Mouse (Mus musculus): ENCODE data around the gene Magi3. TPM values are rescaled to one million over a fixed set of nuclear protein-coding genes. Genes with fewer than 3 reads are reported as not detected.

Magi3 gene
- polyA plus RNA-seq, 1 experiment from 2014 or later = 51.2 TPM

DNA sequence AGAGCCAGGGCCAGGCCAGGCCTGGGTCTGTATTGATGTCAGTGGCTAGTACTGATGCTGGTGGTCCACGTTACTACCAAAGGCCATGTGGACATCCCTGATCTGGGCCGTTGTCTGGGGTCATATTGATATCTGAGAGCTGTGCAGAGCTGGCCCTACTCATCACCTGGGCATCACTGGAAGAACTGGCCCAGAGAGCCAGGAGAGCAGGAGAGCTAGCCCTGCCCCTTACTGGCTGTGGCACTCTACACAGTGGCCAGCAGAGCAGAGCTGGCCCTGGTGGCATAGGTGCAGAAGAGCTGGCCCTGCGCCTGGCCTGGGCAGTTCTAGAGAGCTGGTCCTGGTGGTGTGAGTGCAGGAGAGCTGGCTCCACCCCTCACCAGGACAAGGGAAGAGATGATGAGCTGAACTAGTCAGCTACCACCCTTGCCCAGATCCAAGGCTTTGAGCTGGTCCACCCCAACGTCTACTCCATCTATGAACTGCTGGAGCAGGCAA is 81.2 kb downstream of the Magi3 start:
- ChIA-PET CTCF (interaction anchor here (0.6 kb wide), 1 partner anchor 973 kb away, joined by 3 read pairs; no protein-coding TSS in a partner anchor), POLR2A (no interaction called here)
- no peaks in the 10 kb centered on the region for H3K27me3 ChIP-seq
- in situ Hi-C loops (cut with MboI; ENCODE audit: low pct_unique_long_range_greater_than_20kb) = no loop called here
- DNase-seq (ENCODE audit: low read depth, low spot score) (no peak), ATAC-seq (no peak)
- TF ChIP-seq CTCF (IDR thresholded peaks at IDR 0.05) = no peak

GRCm38 (mm10) chr3:104125628-104126027 is 94.5 kb downstream of the Magi3 start:
- no peaks in the 10 kb centered on the region for H3K27me3 ChIP-seq
- TF ChIP-seq CTCF (IDR thresholded peaks at IDR 0.05) = no peak
- DNase-seq (ENCODE audit: low read depth, low spot score) = no peak
- POLR2A ChIA-PET = no interaction called here
- in situ Hi-C loops (cut with MboI; ENCODE audit: low pct_unique_long_range_greater_than_20kb) = no loop called here
- ATAC-seq = no peak
- CTCF ChIA-PET = no interaction called here

DNA sequence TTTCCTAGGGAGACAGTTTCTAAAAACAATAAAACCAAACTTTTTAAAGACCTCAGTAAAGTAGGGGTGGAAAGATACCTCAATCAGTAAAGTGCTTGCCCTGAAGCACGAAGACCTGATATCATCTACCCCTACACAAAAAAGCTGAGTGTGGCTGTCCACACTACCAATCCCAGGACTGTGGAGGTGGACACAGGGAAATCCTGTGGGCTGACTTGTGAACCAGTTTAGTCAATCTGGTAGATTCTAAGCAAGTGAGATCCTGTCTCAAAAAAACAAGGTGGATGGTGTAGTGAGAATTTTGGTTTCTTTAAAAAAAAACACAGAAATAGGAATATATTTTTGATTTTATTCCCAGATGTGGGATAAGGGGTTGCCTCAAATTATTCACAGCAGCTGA is 96.3 kb downstream of the Magi3 start:
- TF ChIP-seq CTCF (IDR thresholded peaks at IDR 0.05) = no peak
- ATAC-seq (no peak), DNase-seq (ENCODE audit: low read depth, low spot score) (no peak)
- H3K27me3 ChIP-seq = no peaks in the 10 kb centered on the region
- CTCF ChIA-PET = interaction anchor here (1.0 kb wide), 1 partner anchor 14 kb away, joined by 3 read pairs; no protein-coding TSS in a partner anchor
- POLR2A ChIA-PET = no interaction called here
- in situ Hi-C loops (cut with MboI; ENCODE audit: low pct_unique_long_range_greater_than_20kb) = loop anchor here (25.0 kb wide), 1 partner anchor 563 kb away; no protein-coding TSS in a partner anchor

DNA sequence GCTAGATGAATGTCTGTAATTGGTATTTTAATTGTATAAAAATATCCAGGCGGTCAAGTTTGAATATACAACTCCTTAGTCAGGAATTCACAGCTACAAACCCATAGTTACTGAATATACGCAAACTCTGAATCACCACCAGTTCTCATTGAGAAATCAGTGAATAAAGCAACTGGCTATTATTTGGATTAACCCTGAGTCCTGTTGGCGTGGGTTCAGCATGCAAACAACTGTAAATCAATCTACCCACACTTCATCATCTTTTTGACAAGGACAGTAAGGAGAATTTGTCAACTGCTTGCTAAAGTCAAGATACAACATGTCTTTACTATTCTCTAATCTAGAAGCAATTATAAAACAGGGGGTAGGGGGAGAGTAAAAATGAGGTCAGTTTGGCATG is 110.7 kb downstream of the Magi3 start:
- in situ Hi-C loops (cut with MboI; ENCODE audit: low pct_unique_long_range_greater_than_20kb) = loop anchor here (25.0 kb wide), 1 partner anchor 578 kb away; no protein-coding TSS in a partner anchor
- CTCF ChIA-PET = interaction anchor here (1.0 kb wide), 1 partner anchor 14 kb away, joined by 3 read pairs; no protein-coding TSS in a partner anchor
- H3K27me3 ChIP-seq = no peaks in the 10 kb centered on the region
- peak; percentile 17 for DNase-seq (ENCODE audit: low read depth, low spot score)
- no peak for TF ChIP-seq CTCF (IDR thresholded peaks at IDR 0.05)
- POLR2A ChIA-PET = no interaction called here
- ATAC-seq = no peak

- peak; percentile 71 for TF ChIP-seq CTCF (IDR thresholded peaks at IDR 0.05)
- ChIA-PET POLR2A (no interaction called here), CTCF (no interaction called here)
- no peaks in the 10 kb centered on the region for H3K27me3 ChIP-seq
- ATAC-seq = no peak
- in situ Hi-C loops (cut with MboI; ENCODE audit: low pct_unique_long_range_greater_than_20kb) = loop anchor here (5.0 to 25.0 kb wide), 2 partner anchors 337 to 582 kb away; no protein-coding TSS in a partner anchor
- DNase-seq (ENCODE audit: low read depth, low spot score) = no peak
These were observed 115.2 kb downstream of the Magi3 start for GRCm38 (mm10) chr3:104104942-104105341.

GRCm38 (mm10) chr3:104101721-104102120 is 118.5 kb downstream of the Magi3 start:
- no peaks in the 10 kb centered on the region for H3K27me3 ChIP-seq
- no peak for ATAC-seq
- POLR2A ChIA-PET = interaction anchor here (0.6 kb wide), 1 partner anchor 36 kb away, joined by 6 read pairs; no protein-coding TSS in a partner anchor
- peak; percentile 33 for TF ChIP-seq CTCF (IDR thresholded peaks at IDR 0.05)
- in situ Hi-C loops (cut with MboI; ENCODE audit: low pct_unique_long_range_greater_than_20kb) = loop anchor here (5.0 to 25.0 kb wide), 2 partner anchors 341 to 586 kb away; no protein-coding TSS in a partner anchor
- DNase-seq (ENCODE audit: low read depth, low spot score) = no peak
- CTCF ChIA-PET = no interaction called here

- H3K27me3 ChIP-seq = no peaks in the 10 kb centered on the region
- TF ChIP-seq CTCF (IDR thresholded peaks at IDR 0.05) = no peak
- in situ Hi-C loops (cut with MboI; ENCODE audit: low pct_unique_long_range_greater_than_20kb) = loop anchor here (5.0 to 25.0 kb wide), 2 partner anchors 341 to 586 kb away; no protein-coding TSS in a partner anchor
- ChIA-PET POLR2A (no interaction called here), CTCF (no interaction called here)
- peak; percentile 57 for ATAC-seq
- DNase-seq (ENCODE audit: low read depth, low spot score) = peak; percentile 17
These were observed 118.9 kb downstream of the Magi3 start for GRCm38 (mm10) chr3:104101249-104101648.

- in situ Hi-C loops (cut with MboI; ENCODE audit: low pct_unique_long_range_greater_than_20kb) = no loop called here
- H3K27me3 ChIP-seq = no peaks in the 10 kb centered on the region
- no peak for TF ChIP-seq CTCF (IDR thresholded peaks at IDR 0.05)
- DNase-seq (ENCODE audit: low read depth, low spot score) (no peak), ATAC-seq (no peak)
- CTCF ChIA-PET = interaction anchor here (0.8 kb wide), 1 partner anchor 10 kb away, joined by 3 read pairs; no protein-coding TSS in a partner anchor
- POLR2A ChIA-PET = interaction anchor here (0.6 kb wide), 1 partner anchor 194 kb away, joined by 3 read pairs; no protein-coding TSS in a partner anchor
These were observed 124.2 kb downstream of the Magi3 start for GRCm38 (mm10) chr3:104095936-104096335.

- CTCF ChIA-PET = no interaction called here
- peak; percentile 63 for TF ChIP-seq CTCF (IDR thresholded peaks at IDR 0.05)
- ATAC-seq (no peak), DNase-seq (ENCODE audit: low read depth, low spot score) (no peak)
- POLR2A ChIA-PET = no interaction called here
- in situ Hi-C loops (cut with MboI; ENCODE audit: low pct_unique_long_range_greater_than_20kb) = no loop called here
- no peaks in the 10 kb centered on the region for H3K27me3 ChIP-seq
These were observed 125.5 kb downstream of the Magi3 start for GRCm38 (mm10) chr3:104094646-104095045.

DNA sequence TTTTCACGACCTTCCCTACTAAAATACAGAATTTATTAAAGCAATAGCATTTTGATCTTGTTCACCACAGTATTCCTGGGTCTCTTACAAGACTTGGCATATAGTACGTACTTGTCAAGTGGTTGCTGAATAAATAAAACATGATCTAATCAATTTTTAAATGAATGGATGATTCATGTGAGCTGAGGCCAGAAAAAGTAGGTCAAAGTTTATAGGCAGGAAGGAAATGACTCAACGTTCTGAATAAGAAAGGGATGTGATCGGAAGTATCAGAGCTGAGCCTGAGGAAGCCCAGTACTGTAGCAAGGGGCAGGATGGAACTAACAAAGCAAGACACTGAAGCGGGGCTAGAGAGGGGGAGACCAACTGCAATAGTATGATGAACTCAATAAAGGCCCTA is 127.4 kb downstream of the Magi3 start:
- ChIA-PET CTCF (interaction anchor here (1.2 kb wide), 1 partner anchor 14 kb away, joined by 3 read pairs; no protein-coding TSS in a partner anchor), POLR2A (no interaction called here)
- ATAC-seq (no peak), DNase-seq (ENCODE audit: low read depth, low spot score) (no peak)
- no peak for TF ChIP-seq CTCF (IDR thresholded peaks at IDR 0.05)
- H3K27me3 ChIP-seq = no peaks in the 10 kb centered on the region
- in situ Hi-C loops (cut with MboI; ENCODE audit: low pct_unique_long_range_greater_than_20kb) = no loop called here

DNA sequence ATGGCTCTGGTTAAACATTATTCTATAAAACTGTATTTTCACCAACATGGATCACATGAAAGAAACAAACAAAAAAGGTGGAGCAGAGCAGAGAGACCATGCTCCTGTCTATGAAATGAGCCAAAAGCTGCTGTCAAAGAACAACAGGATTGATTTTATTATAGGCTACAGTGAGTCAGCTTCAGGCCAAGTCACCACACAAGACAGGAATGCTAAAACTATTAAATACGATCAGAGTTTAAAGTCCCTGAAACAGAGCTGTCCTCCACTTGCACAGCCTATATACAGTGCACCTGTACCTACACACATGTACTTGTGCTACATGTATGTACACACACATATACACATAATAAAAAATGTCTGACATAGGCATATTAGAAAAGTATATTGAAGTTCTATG is 138.1 kb downstream of the Magi3 start:
- H3K27me3 ChIP-seq = no peaks in the 10 kb centered on the region
- DNase-seq (ENCODE audit: low read depth, low spot score) (no peak), ATAC-seq (no peak)
- in situ Hi-C loops (cut with MboI; ENCODE audit: low pct_unique_long_range_greater_than_20kb) = no loop called here
- ChIA-PET CTCF (interaction anchor here (1.0 kb wide), 1 partner anchor 869 kb away, joined by 3 read pairs; no protein-coding TSS in a partner anchor), POLR2A (no interaction called here)
- TF ChIP-seq CTCF (IDR thresholded peaks at IDR 0.05) = no peak

All from Patski (cell line).